Mouse (Mus musculus) spleen, adult 2 months (tissue): ENCODE results near the gene Mtmr2.

ENCODE experiments used
- CTCF ChIP-seq: fragments of 200-500 bp; IDR thresholded peaks from 2 replicates; pipeline ENCODE4 v1.5.1; 2011; ENCODE audit warnings: mild to moderate bottlenecking, inconsistent platforms; ENCODE audit not compliant: insufficient read depth, insufficient read length, insufficient replicate concordance; ENCODE audit errors: extremely low read depth
- POLR2A ChIP-seq: fragments of 200-500 bp; IDR thresholded peaks from 2 replicates; pipeline ENCODE4 v1.6.1; 2011; ENCODE audit warnings: low read depth, low read length, inconsistent platforms

DNA sequence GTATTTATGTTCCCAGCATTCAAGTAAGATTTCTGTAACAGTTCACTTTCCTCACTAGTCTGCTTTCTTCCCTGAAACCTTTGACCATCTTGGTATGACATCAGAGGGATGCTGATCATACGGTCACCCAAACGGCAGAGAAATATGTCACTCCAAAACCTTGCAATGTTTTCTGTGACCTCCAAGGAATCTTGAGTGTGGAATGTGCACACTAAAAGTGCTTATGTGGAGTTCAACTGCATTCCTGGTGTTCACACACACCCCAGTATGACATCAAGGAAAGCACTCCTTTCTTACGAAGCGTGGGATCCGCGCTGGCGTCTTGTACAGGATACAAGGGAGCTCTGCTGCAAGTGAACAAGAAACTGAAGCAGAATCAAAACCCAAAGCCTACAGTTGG, 58.6 kb downstream of the Mtmr2 start:
- TF ChIP-seq POLR2A (no peak), CTCF (no peak)
